Mouse (Mus musculus): Measurements from ENCODE around the gene Mrnip. TPM values are rescaled to one million over a fixed set of nuclear protein-coding genes. Genes with fewer than 3 reads are reported as not detected.

The Mrnip gene
- 10 to 100 TPM; 12.7 to 15.8 TPM for total RNA-seq (2021)
- long read RNA-seq, experiment 1, transcript Mrnip-201 (7 exons, 1,142 nt): major isoform, 9 of 18 reads
- long read RNA-seq, experiment 1, partial matches to known transcripts: 9 of 18 reads
- long read RNA-seq, experiment 1, other reads (novel, unspliced or antisense): 0 of 18 reads
- long read RNA-seq, experiment 2, transcript Mrnip-201 (7 exons, 1,142 nt): major isoform, 10 of 20 reads
- long read RNA-seq, experiment 2, partial matches to known transcripts: 10 of 20 reads
- long read RNA-seq, experiment 2, other reads (novel, unspliced or antisense): 0 of 20 reads

- peak within 1 kb of the TSS; percentile 74 for H3K4me3 ChIP-seq
- DNase-seq (ENCODE audit: low spot score in 2 of 2): peak; percentile 16 to 37
- peak within 1 kb of the TSS; percentile 90 for H3K27ac ChIP-seq
Measured at GRCm38 (mm10) chr11:50174111-50174729, at the start of gene Mrnip. Gene Mrnip, plus strand, starts transcription at chr11:50174444.

- TF ChIP-seq CTCF (conservative IDR thresholded peaks at IDR 0.05): no peak
- Histone ChIP-seq H3K27ac (no peak overlapping the region), H3K4me3 (no peak overlapping the region)
- no peak for DNase-seq (ENCODE audit: low spot score in 2 of 2)
Measured at GRCm38 (mm10) chr11:50127781-50128180, 46.5 kb upstream of the Mrnip start.

DNA sequence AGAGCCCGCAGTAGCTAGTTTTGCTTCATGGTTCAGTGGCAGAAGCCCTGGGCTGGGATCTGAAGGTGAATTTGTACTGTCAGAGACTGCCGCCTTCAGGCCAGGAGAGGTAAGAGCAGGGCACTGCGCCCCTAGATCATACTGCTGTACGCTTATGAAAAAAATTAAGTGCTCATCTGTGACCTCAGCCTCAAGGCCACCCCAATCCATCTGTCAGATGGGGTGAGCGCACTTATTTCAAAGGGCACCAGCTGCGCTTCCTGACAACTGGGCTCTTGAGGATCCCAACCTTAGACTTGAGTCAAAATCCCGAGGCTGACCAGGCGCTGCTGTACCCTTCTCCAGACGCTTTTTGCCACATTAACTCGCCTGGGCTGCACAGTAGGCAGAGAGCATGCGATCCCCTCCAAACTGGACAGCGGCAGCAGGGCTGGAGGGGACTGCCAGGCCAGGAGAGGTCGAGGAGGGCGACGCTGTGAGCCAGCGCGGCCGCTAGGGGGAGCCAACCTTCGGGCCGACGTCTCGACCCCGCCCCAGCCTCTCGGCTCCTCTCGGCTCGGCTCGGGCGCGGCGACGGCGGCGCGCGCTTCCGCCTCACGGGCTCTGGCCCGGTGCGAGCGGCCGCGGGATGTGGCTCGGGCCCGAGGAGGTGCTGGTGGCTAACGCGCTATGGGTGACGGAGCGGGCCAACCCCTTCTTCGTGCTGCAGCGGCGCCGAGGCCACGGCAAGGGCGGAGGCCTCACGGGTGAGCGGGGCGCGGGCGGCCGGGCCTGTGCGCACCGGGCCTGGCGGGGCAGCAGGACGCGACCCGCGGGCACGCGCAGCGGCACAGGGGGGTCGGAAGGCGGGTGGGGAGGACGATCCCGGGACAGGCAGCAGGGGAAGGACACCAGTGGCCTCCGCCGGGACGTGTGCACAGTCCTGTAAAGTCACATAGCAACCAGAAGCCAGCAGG lies 43.2 kb upstream of the Mrnip start, which contains the start of gene Tbc1d9b:
Tbc1d9b (plus strand) TSS at position 586 of the 956 bp plus-strand sequence.
- TF ChIP-seq CTCF (conservative IDR thresholded peaks at IDR 0.05): peak; percentile 82
- DNase-seq (ENCODE audit: low spot score in 2 of 2): peak; percentile 81 to 89
- Histone ChIP-seq H3K4me3 (peak within 1 kb of the TSS; percentile 79), H3K27ac (peak within 1 kb of the TSS; percentile 97)

DNA sequence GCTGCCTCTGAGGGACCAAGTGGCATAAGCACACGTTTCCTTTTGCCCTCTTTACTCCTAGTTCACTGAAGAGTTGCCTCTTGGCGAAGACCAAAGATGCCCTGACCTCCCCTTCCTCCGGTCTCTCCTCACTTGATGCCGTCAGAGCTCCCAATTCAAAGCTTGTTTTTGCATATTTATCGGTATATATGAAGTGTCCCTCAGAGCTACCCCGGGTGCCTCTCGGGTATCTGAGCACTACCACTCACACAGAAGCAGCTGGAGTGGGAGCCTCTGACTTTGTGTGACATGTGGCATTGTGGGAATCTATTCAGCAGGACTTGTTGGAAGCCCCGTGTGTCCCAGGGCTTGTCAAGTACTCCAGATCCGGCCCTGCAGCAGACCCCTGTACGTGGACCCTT lies 42.4 kb upstream of the Mrnip start:
- Histone ChIP-seq H3K4me3 (peak overlapping the region; percentile 79), H3K27ac (peak overlapping the region; percentile 97)
- no peak for TF ChIP-seq CTCF (conservative IDR thresholded peaks at IDR 0.05)
- no peak for DNase-seq (ENCODE audit: low spot score in 2 of 2)

GRCm38 (mm10) chr11:50132265-50132664 lies 42.0 kb upstream of the Mrnip start:
- peak overlapping the region; percentile 97 for H3K27ac ChIP-seq
- DNase-seq (ENCODE audit: low spot score in 2 of 2): no peak
- TF ChIP-seq CTCF (conservative IDR thresholded peaks at IDR 0.05): no peak
- H3K4me3 ChIP-seq: peak overlapping the region; percentile 79

GRCm38 (mm10) chr11:50134136-50134859 lies 39.9 kb upstream of the Mrnip start:
- H3K27ac ChIP-seq: no peak overlapping the region
- H3K4me3 ChIP-seq: no peak overlapping the region
- TF ChIP-seq CTCF (conservative IDR thresholded peaks at IDR 0.05): no peak
- no peak for DNase-seq (ENCODE audit: low spot score in 2 of 2)

DNA sequence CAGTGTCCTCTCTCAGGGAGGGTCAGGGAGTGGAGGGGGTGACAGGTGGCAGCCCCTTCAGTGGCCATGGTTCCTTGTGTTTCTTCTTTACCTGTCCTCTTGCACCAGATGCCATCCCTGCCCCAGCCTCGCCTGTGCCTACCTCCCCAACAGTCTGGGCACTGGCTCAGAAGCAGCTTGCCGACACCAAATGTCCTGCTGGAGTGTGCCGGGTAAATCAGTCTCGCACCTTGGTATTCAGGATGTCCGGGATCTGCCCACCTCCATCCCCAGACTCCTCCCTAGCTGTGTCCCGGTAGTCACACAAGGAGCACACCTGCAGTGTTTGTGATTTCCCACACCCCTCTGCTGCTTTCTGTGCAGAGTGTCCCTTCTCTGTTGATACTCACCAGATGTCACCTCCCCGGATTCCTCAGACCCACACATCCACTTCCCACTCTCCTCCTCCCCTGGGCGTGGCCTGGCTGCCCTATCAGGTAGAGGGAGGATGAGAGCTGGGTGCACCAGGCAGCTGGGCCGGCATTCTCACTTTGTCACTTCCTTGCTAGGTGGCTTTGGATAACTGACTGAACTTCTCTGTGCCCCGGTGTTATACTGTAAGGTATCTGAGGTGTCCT lies 35.9 kb upstream of the Mrnip start:
- H3K4me3 ChIP-seq: no peak overlapping the region
- no peak for DNase-seq (ENCODE audit: low spot score in 2 of 2)
- no peak for TF ChIP-seq CTCF (conservative IDR thresholded peaks at IDR 0.05)
- H3K27ac ChIP-seq: no peak overlapping the region

DNA sequence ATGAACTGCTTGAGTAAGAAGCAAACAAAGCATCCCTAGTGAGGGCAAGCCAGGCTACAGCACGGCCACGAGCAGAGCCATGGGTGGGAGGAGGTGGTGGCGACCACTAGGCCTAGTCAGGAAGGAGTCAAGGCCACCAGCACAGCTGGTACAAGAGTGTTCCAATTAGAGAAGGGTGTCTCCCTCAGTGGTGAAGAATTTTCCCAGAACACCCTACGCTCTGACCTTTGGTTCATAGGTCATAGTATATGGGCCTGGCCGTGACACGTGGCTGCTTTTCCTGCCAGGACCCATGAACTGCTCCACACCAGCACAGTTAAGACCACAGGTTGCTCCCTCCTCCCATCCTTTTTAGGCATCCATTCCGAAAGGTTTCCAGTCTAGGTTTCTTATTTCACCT lies 34.7 kb upstream of the Mrnip start:
- Histone ChIP-seq H3K27ac (no peak overlapping the region), H3K4me3 (no peak overlapping the region)
- TF ChIP-seq CTCF (conservative IDR thresholded peaks at IDR 0.05): no peak
- DNase-seq (ENCODE audit: low spot score in 2 of 2): no peak

DNA sequence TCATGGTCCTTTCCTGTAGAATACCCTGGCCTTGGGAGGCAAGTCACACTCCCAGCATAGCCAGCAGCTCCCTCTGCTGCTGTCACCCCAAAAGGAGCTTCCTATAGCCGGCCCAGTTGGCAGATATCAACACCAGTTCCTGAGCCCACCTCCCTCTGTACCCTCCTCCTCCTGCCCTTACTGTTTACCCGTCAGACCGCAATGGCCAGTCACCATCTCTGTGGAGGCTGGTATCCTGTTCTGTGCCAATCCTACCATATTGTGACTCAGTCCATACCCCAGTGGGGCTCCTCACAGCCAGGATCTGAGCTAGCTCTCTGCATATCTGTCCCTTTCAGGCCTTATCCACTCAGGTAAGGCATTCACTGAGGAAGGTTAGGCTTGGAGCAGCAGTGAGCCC lies 28.7 kb upstream of the Mrnip start:
- TF ChIP-seq CTCF (conservative IDR thresholded peaks at IDR 0.05): no peak
- H3K27ac ChIP-seq: no peak overlapping the region

DNA sequence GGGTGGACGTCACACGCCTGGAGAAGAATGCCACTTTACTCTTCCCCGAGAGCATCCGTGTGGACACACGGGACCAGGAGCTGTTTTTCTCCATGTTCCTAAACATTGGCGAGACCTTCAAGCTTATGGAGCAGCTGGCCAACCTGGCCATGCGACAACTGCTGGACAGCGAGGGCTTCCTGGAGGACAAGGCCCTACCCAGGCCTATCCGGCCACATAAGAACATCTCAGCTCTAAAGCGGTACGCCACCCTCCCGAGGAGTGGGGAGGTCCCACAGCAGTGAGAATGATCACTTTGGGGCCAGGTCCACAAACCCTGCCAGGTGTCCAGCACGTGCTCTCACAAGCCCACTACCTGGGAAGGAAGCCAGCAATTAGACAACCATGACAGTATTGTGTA lies 28.1 kb upstream of the Mrnip start:
- no peak overlapping the region for H3K4me3 ChIP-seq
- no peak overlapping the region for H3K27ac ChIP-seq
- no peak for DNase-seq (ENCODE audit: low spot score in 2 of 2)
- no peak for TF ChIP-seq CTCF (conservative IDR thresholded peaks at IDR 0.05)

More for the DNA sequence above, 28.7 kb upstream of the Mrnip start:
- no peak overlapping the region for H3K4me3 ChIP-seq
- DNase-seq (ENCODE audit: low spot score in 2 of 2): no peak

- no peak for TF ChIP-seq CTCF (conservative IDR thresholded peaks at IDR 0.05)
- DNase-seq (ENCODE audit: low spot score in 2 of 2): no peak
- H3K27ac ChIP-seq: no peak overlapping the region
- H3K4me3 ChIP-seq: no peak overlapping the region
Measured at GRCm38 (mm10) chr11:50147267-50147957, 26.8 kb upstream of the Mrnip start.
